Mouse (Mus musculus) midbrain, postnatal 0 days (tissue): ENCODE measurements around the gene Dydc1. TPM values are rescaled to one million over a fixed set of nuclear protein-coding genes. Genes with fewer than 3 reads are reported as not detected.
A peak's percentile ranks its signal among the peaks of the same experiment; 100 is the strongest.

Experiments used
- ATAC-seq: fragments of 200-750 bp; cut with Nextera tagmentation; 2 replicates; pipeline ENCODE4 v1.8.0; 2017; ENCODE audit warnings: moderate number of reproducible peaks, mild to moderate bottlenecking, moderate TSS enrichment, moderate library complexity; ENCODE audit not compliant: low FRiP score
- DNase-seq: peaks from one replicate; pipeline ENCODE4 v3.0.0-alpha.2; 2015; ENCODE audit warnings: low spot score
- H3K27ac ChIP-seq: fragments of 300-500 bp; sonication (generic); 2 replicates; pipeline ENCODE4 v1.5.1; 2014; ENCODE audit warnings: low read depth, mild to moderate bottlenecking, low read length, mixed read lengths
- H3K27me3 ChIP-seq: fragments of 300-500 bp; sonication (generic); 2 replicates; pipeline ENCODE4 v1.6.1; 2014; ENCODE audit warnings: low read length, control low read depth, mixed read lengths; ENCODE audit not compliant: insufficient read depth
- H3K36me3 ChIP-seq: fragments of 300-500 bp; sonication (generic); 2 replicates; pipeline ENCODE4 v1.6.1; 2014; ENCODE audit warnings: low read length, control low read depth, mixed read lengths; ENCODE audit not compliant: insufficient read depth
- H3K4me1 ChIP-seq: fragments of 300-500 bp; sonication (generic); 2 replicates; pipeline ENCODE4 v1.6.1; 2014; ENCODE audit warnings: mild to moderate bottlenecking, control low read depth, antibody characterized with exemption, low read length, mixed read lengths; ENCODE audit not compliant: insufficient read depth
- H3K4me2 ChIP-seq: fragments of 300-500 bp; sonication (generic); 2 replicates; pipeline ENCODE4 v1.6.1; 2014; ENCODE audit warnings: low read depth, mild to moderate bottlenecking, low read length, mixed read lengths; ENCODE audit not compliant: poor library complexity, severe bottlenecking
- H3K4me3 ChIP-seq: fragments of 300-500 bp; sonication (generic); 2 replicates; pipeline ENCODE4 v1.5.1; 2014; ENCODE audit warnings: low read depth, mild to moderate bottlenecking, low read length, moderate library complexity
- H3K9ac ChIP-seq: fragments of 300-500 bp; sonication (generic); replicated peaks from 2 replicates; pipeline ENCODE4 v1.6.1; 2014; ENCODE audit warnings: mild to moderate bottlenecking, low read length, moderate library complexity, mixed read lengths; ENCODE audit not compliant: poor library complexity, severe bottlenecking
- H3K9me3 ChIP-seq: fragments of 300-500 bp; sonication (generic); 2 replicates; pipeline ENCODE4 v1.6.1; 2016; ENCODE audit warnings: low read length, control low read depth
- CTCF ChIP-seq: IDR thresholded peaks from 2 replicates; pipeline ENCODE4 v1.5.1; 2016; ENCODE audit warnings: antibody characterized with exemption, mild to moderate bottlenecking
- WGBS: fragments of 180-500 bp; shearing (Covaris S2); extraction: QIAGEN DNeasy Blood & Tissue Kit; methylation state at CpG from one replicate; pipeline ENCODE4 v1.1.7; 2014; 5-methylcytosine and 5-hydroxymethylcytosine counted together
- polyA plus RNA-seq: library from polyadenylated mRNA; unstranded; fragments of >200 nt; fragmentation: Nextera tagmentation; extraction: Ambion mirVana; gene quantifications from 2 replicates; pipeline ENCODE4 v1.2.1, GENCODE M21; 2015
- total RNA-seq: library from RNA; depleted of rRNA; stranded (reverse); fragments of >200 nt; gene quantifications from 2 replicates; pipeline ENCODE4 v1.2.3, GENCODE M21; 2014

The Dydc1 gene
- total and polyA plus RNA-seq, 2 experiments from 2014 or later, result 0.23 to 0.33 TPM

- no peak for TF ChIP-seq CTCF
- no peak overlapping the region for H3K4me3 ChIP-seq
- no peaks in the 10 kb centered on the region for H3K4me1 ChIP-seq
- WGBS, result 70% methylated on average over 1 of the region's 2 CpGs
- ATAC-seq (no peak), DNase-seq (no peak)
- H3K4me2 ChIP-seq, result no peak overlapping the region
- no peaks in the 10 kb centered on the region for H3K9me3 ChIP-seq
- H3K27ac ChIP-seq, result no peak overlapping the region
- no peaks in the 10 kb centered on the region for H3K36me3 ChIP-seq
- no peak overlapping the region for H3K9ac ChIP-seq
- no peaks in the 10 kb centered on the region for H3K27me3 ChIP-seq
Observed at GRCm38 (mm10) chr14:41065168-41065567, 7.5 kb upstream of the Dydc1 start.

- Histone ChIP-seq H3K9ac (no peak overlapping the region), H3K4me3 (no peak overlapping the region), H3K4me1 (no peaks in the 10 kb centered on the region), H3K27ac (no peak overlapping the region), H3K4me2 (no peak overlapping the region), H3K9me3 (no peaks in the 10 kb centered on the region), H3K27me3 (no peaks in the 10 kb centered on the region), H3K36me3 (no peaks in the 10 kb centered on the region)
- 7% methylated on average over 1 of the region's 1 CpGs for WGBS
- ATAC-seq, result no peak
- no peak for TF ChIP-seq CTCF
- no peak for DNase-seq
Observed at GRCm38 (mm10) chr14:41066416-41066815, 6.3 kb upstream of the Dydc1 start.

GRCm38 (mm10) chr14:41069108-41069507, 3.6 kb upstream of the Dydc1 start, which contains the start of gene Dydc2:
TSS of gene Dydc2 (minus strand) at chr14:41069208.
- Histone ChIP-seq H3K4me2 (no peak within 1 kb of the TSS), H3K4me3 (no peak within 1 kb of the TSS), H3K9ac (no peak within 1 kb of the TSS), H3K9me3 (no peaks in the 10 kb centered on the region), H3K27ac (no peak within 1 kb of the TSS), H3K27me3 (no peaks in the 10 kb centered on the region), H3K4me1 (no peaks in the 10 kb centered on the region), H3K36me3 (no peaks in the 10 kb centered on the region)
- DNase-seq (no peak), ATAC-seq (no peak)
- no peak for TF ChIP-seq CTCF

GRCm38 (mm10) chr14:41070343-41070742, 2.4 kb upstream of the Dydc1 start:
- no peak for ATAC-seq
- H3K4me2 ChIP-seq, result no peak overlapping the region
- no peaks in the 10 kb centered on the region for H3K4me1 ChIP-seq
- H3K27me3 ChIP-seq, result no peaks in the 10 kb centered on the region
- H3K27ac ChIP-seq, result no peak overlapping the region
- no peak overlapping the region for H3K9ac ChIP-seq
- no peak overlapping the region for H3K4me3 ChIP-seq
- WGBS, result 83% methylated on average over 3 of the region's 3 CpGs
- no peaks in the 10 kb centered on the region for H3K9me3 ChIP-seq
- TF ChIP-seq CTCF, result no peak
- no peak for DNase-seq
- no peaks in the 10 kb centered on the region for H3K36me3 ChIP-seq

GRCm38 (mm10) chr14:41072944-41073275, 199 bp downstream of the Dydc1 start:
- no peak overlapping the region for H3K27ac ChIP-seq
- no peaks in the 10 kb centered on the region for H3K36me3 ChIP-seq
- TF ChIP-seq CTCF, result no peak
- H3K4me1 ChIP-seq, result no peaks in the 10 kb centered on the region
- no peaks in the 10 kb centered on the region for H3K27me3 ChIP-seq
- peak overlapping the region; percentile 80 for H3K4me2 ChIP-seq
- peak overlapping the region; percentile 43 for H3K4me3 ChIP-seq
- no peaks in the 10 kb centered on the region for H3K9me3 ChIP-seq
- ATAC-seq, result no peak; the same call in 1 of the 2 replicates
- H3K9ac ChIP-seq, result no peak overlapping the region
- WGBS, result 0% methylated on average over 8 of the region's 8 CpGs
- no peak for DNase-seq

GRCm38 (mm10) chr14:41082408-41082807, 9.7 kb downstream of the Dydc1 start:
- H3K4me1 ChIP-seq, result no peaks in the 10 kb centered on the region
- DNase-seq, result no peak
- no peak overlapping the region for H3K27ac ChIP-seq
- H3K4me3 ChIP-seq, result no peak overlapping the region
- 92% methylated on average over 2 of the region's 2 CpGs for WGBS
- no peak overlapping the region for H3K4me2 ChIP-seq
- ATAC-seq, result no peak
- H3K36me3 ChIP-seq, result no peaks in the 10 kb centered on the region
- TF ChIP-seq CTCF, result no peak
- no peak overlapping the region for H3K9ac ChIP-seq
- H3K9me3 ChIP-seq, result no peaks in the 10 kb centered on the region
- H3K27me3 ChIP-seq, result no peaks in the 10 kb centered on the region

GRCm38 (mm10) chr14:41087509-41087908, 14.8 kb downstream of the Dydc1 start:
- TF ChIP-seq CTCF, result peak; percentile 30
- no peak for DNase-seq
- Histone ChIP-seq H3K27me3 (no peaks in the 10 kb centered on the region), H3K9me3 (no peaks in the 10 kb centered on the region), H3K4me2 (no peak overlapping the region), H3K9ac (no peak overlapping the region), H3K4me3 (no peak overlapping the region), H3K36me3 (no peaks in the 10 kb centered on the region), H3K4me1 (no peaks in the 10 kb centered on the region), H3K27ac (no peak overlapping the region)
- WGBS, result 79% methylated on average over 1 of the region's 1 CpGs
- no peak for ATAC-seq
